Mouse (Mus musculus): ENCODE data around the gene Zfp637.
A peak's percentile ranks its signal among the peaks of the same experiment; 100 is the strongest.
"Not testable (repeated sequence)": the region's sequence is repeated elsewhere in the genome, so short reads cannot be mapped to it uniquely, and the experiment has no call there.

Zfp637 gene

GRCm38 (mm10) chr6:117840686-117841510 lies at the start of gene Zfp637:
Gene Zfp637 (plus strand): TSS chr6:117841180.
- DNase-seq (ENCODE audit: low spot score in 2 of 2): peak; percentile 97

DNA sequence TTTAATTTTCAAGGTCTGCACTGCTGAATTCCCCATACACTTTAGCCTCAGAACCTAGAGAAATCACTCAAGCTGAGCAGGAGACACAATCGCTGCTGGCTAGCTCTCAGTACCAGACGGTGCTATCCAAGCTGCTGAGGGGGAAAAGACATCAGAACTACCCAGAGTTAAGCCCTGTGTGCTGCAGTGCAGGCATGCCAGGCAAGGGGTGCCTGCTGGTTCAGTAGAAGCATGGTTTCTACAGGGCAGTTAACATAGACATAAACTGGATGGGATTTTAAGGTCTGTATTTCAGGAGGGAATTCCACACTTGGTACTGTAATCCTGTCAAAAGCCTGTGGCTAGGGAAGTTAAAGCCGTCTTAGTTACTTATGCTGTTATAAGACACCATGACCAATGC lies 45.7 kb upstream of the Zfp637 start:
- no peak for DNase-seq (ENCODE audit: low spot score in 2 of 2)

GRCm38 (mm10) chr6:117800824-117801223 lies 40.2 kb upstream of the Zfp637 start:
- DNase-seq (ENCODE audit: low spot score in 2 of 2): no peak

DNA sequence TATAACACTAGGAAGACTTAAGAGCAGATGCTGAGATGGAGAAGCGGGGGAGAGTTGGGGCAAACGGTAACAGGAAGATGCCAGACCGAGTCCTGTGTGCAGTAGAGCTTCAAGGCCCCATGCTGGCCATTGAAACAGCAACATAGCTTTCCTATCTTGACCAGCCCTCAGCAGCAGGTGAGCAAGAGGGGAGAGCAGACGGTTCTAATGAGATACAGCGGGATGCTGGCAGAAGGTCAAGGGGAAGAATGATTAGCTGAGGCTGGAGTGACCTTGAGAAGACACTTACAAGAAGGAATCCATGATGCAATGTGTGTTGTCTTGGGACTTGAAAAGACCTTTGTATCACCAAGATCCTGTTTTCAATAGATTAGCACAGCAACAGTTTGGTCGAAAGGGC lies 39.2 kb upstream of the Zfp637 start:
- no peak for DNase-seq (ENCODE audit: low spot score in 2 of 2)

- no peak for DNase-seq (ENCODE audit: low spot score in 2 of 2)
These were observed 33.2 kb upstream of the Zfp637 start for GRCm38 (mm10) chr6:117807756-117808155.

DNA sequence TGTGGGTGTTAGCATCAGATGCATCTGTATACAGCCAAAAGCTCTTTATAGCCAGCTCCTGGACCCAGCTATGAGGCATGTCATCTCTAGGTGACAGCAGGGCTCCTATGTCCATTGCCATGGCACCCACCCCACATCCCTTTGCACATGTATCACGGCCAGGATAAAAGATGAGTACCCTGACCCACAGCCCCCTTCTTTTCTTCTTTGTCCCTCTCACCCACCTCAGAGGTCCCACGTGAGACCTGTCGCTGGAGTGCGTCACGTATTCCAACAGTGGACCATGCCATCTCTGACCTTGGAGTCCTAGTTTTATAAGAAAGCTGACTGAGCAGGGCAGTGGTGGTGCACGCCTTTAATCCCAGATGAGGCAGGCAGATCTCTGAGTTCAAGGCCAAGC lies 31.2 kb upstream of the Zfp637 start:
- no peak for DNase-seq (ENCODE audit: low spot score in 2 of 2)

- DNase-seq (ENCODE audit: low spot score in 2 of 2): no peak
These were observed 30.3 kb upstream of the Zfp637 start for GRCm38 (mm10) chr6:117810717-117811116.

DNA sequence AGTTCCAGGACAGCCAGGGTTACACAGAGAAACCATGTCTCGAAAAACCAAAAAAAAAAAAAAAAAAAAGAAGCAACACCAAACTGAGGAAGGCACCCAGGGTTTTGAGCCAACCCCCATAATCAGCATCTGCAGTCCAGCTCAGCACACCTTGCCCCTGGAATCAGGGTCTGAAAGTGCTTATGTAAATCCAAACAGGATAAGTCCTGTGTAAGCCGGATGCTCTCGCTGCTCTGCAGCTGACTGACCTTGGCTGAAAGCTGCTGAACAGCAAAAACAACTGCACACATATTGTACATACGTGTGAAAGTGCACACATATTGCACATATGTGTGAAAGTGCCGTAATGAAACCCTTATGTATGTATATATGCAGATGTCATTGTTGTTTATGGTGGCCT lies 29.7 kb upstream of the Zfp637 start:
- DNase-seq (ENCODE audit: low spot score in 2 of 2): no peak

DNA sequence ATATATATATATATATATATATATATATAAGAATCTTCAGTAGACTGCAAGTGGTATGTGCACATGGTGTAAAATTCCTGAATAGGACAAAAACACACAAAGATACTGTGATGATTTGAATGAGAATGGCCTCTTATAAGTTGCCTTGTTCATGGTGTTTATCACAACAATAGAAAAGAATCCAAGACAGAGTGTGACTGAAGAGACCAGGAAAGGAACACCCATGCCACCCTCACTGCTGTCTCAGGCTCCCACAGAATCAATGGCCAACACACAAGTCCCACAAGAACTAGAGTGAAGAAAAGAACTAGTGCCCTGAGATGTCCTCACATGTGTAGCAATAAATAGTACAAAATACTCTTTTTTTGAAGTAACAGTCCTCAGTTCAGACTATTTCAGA lies 26.3 kb upstream of the Zfp637 start:
- DNase-seq (ENCODE audit: low spot score in 2 of 2): no peak

GRCm38 (mm10) chr6:117817108-117817541 lies 23.9 kb upstream of the Zfp637 start:
- DNase-seq (ENCODE audit: low spot score in 2 of 2): no peak

- DNase-seq (ENCODE audit: low spot score in 2 of 2): no peak
These were observed 20.7 kb upstream of the Zfp637 start for GRCm38 (mm10) chr6:117820327-117820726.

GRCm38 (mm10) chr6:117825369-117825768 lies 15.6 kb upstream of the Zfp637 start:
- peak; percentile 52 to 80 for DNase-seq (ENCODE audit: low spot score in 2 of 2)

GRCm38 (mm10) chr6:117828273-117828672 lies 12.7 kb upstream of the Zfp637 start:
- peak; percentile 59 to 78 for DNase-seq (ENCODE audit: low spot score in 2 of 2)

GRCm38 (mm10) chr6:117841511-117841955 lies 553 bp downstream of the Zfp637 start:
- DNase-seq (ENCODE audit: low spot score in 2 of 2): no peak

- no peak for DNase-seq (ENCODE audit: low spot score in 2 of 2)
These were observed 3.6 kb downstream of the Zfp637 start for GRCm38 (mm10) chr6:117844597-117844996.

- not testable (repeated sequence) for DNase-seq (ENCODE audit: low spot score in 2 of 2)
These were observed 5.7 kb downstream of the Zfp637 start for GRCm38 (mm10) chr6:117846671-117847070.

GRCm38 (mm10) chr6:117847772-117848171 lies 6.8 kb downstream of the Zfp637 start:
- DNase-seq (ENCODE audit: low spot score in 2 of 2): no peak

- no peak for DNase-seq (ENCODE audit: low spot score in 2 of 2)
These were observed 7.6 kb downstream of the Zfp637 start for GRCm38 (mm10) chr6:117848577-117848976.

- no peak for DNase-seq (ENCODE audit: low spot score in 2 of 2)
These were observed 10.8 kb downstream of the Zfp637 start for GRCm38 (mm10) chr6:117851747-117852146.

DNA sequence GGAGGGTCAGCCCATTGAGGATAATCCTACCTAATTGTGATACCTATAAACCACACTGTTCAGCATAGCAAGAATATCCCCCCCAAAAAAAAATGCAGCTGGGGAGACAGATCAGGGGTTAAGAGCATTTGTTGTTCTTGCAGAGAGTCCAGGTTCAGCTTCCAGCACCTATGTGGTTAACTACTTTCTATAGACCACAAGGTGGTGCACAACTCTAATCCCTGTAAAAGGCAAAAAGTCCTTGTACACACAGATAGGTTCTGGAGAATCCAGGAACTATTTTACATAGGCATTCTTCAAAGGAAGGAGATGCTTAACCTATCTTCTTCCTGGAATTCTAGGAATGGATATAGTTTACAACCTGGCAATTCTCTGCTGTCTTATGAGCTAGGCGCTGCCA lies 17.0 kb downstream of the Zfp637 start:
- DNase-seq (ENCODE audit: low spot score in 2 of 2): no peak

GRCm38 (mm10) chr6:117861848-117862247 lies 20.9 kb downstream of the Zfp637 start, which contains the start of gene Zfp239:
Gene Zfp239 (plus strand): TSS chr6:117862100.
- no peak for DNase-seq (ENCODE audit: low spot score in 2 of 2)

DNA sequence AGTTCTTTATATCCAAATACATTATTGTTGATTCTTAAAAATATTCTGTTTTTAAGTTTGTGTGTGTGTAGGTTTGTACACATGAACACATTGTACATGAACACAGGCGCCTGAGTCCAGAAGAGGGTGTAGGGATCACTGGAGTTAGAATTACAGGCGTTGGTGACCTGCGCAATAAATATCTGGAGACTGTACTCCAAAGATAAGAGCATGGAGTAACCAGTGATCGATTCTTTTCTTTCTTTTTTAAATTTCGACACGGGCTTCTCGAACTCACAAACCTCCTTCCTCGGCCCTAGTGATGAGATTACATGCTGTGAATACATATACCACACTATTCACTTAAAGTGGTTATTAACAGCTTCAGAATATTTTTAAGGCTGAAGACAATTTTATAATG lies 21.5 kb downstream of the Zfp637 start:
- DNase-seq (ENCODE audit: low spot score in 2 of 2): no peak

DNA sequence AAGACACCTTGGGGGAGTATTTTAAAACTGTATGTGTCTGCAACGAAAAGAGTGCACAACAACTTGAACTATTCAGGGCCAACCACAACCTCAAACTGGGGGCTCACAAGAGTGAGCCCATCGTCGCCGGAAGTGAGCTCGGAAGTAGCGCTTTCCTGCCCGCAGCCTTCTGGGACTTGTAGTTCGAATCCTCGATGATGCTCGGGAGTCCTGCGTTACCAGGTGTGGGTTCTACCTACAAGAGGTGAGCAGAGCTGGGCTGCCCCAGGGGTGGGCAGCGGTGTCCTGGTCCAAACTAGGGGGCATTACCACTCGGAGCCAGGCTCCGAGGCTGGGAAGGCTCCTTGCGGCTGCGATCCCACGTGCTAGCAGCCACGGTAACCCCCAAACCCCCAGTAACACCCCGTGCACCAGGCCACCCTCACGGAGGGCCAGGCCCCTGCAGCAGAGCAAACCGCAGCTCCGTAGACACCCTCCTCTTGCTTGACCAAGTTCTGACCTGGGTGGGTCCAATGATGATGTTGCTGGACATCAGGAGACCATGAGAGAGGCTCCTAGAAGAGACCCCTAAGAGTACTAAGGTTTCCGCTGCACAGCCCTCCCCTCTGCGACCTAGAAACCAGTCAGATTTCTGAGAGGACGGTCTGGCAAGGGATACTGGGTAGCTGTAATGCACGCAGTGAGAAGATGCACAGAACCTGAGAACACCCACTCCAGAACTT lies 22.1 kb downstream of the Zfp637 start:
- DNase-seq (ENCODE audit: low spot score in 2 of 2): peak; percentile 86 to 87
